Mouse (Mus musculus) kidney, adult 2 months (tissue): ENCODE data around the gene Ulk1.

Source experiments
- CTCF ChIP-seq: fragments of 200-500 bp; conservative IDR thresholded peaks from 2 replicates; pipeline ENCODE4 v1.5.1; 2011; ENCODE audit warnings: low read depth, mild to moderate bottlenecking, control low read depth, low read length, moderate library complexity, mixed read lengths; ENCODE audit not compliant: insufficient read depth, insufficient read length
- POLR2A ChIP-seq: fragments of 200-500 bp; IDR thresholded peaks from one replicate; pipeline ENCODE4 v1.6.1; 2011; ENCODE audit warnings: low read depth, low read length, control low read depth

- TF ChIP-seq CTCF (no peak), POLR2A (no peak)
Observed at GRCm38 (mm10) chr5:110806676-110807075, 3.2 kb downstream of the Ulk1 start.
